Mouse (Mus musculus) cerebellum, postnatal 14 days (tissue): ENCODE measurements around the gene Atrip.
A peak's percentile ranks its signal among the peaks of the same experiment; 100 is the strongest.

Experiments used
- DNase-seq, 2 experiments: peaks; one replicate each; pipeline ENCODE4 v3.0.0; 2021; ENCODE audit warnings: mixed read lengths in 2 of 2

The Atrip gene

DNA sequence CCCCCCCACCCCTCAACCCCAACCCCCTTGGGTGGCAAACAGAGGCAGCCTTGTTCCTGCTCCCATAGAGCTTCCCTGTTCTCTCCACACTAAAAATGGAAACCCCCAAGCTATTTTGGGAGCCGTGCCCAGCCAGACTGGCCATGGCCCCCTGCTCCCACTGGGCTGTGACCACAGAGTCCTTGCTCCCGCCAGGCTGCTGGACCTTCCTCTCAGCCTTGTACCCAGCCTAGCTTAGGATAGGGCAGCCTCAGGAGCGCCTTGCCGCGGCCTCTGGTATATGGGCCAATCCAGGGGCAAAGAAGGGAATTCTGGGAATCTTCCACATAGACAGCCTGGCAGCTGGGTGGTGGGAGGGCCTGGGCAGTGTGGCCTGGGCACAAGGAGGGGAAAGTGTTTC, 23.9 kb upstream of the Atrip start:
- DNase-seq, result peak; percentile 52 to 66

GRCm38 (mm10) chr9:109097291-109097690, 23.4 kb upstream of the Atrip start:
- no peak for DNase-seq

- no peak for DNase-seq
Measured at GRCm38 (mm10) chr9:109096856-109097255, 22.9 kb upstream of the Atrip start.

- DNase-seq, result peak in 1 of 2 experiments; percentile 11
Measured at GRCm38 (mm10) chr9:109096251-109096661, 22.3 kb upstream of the Atrip start.

DNA sequence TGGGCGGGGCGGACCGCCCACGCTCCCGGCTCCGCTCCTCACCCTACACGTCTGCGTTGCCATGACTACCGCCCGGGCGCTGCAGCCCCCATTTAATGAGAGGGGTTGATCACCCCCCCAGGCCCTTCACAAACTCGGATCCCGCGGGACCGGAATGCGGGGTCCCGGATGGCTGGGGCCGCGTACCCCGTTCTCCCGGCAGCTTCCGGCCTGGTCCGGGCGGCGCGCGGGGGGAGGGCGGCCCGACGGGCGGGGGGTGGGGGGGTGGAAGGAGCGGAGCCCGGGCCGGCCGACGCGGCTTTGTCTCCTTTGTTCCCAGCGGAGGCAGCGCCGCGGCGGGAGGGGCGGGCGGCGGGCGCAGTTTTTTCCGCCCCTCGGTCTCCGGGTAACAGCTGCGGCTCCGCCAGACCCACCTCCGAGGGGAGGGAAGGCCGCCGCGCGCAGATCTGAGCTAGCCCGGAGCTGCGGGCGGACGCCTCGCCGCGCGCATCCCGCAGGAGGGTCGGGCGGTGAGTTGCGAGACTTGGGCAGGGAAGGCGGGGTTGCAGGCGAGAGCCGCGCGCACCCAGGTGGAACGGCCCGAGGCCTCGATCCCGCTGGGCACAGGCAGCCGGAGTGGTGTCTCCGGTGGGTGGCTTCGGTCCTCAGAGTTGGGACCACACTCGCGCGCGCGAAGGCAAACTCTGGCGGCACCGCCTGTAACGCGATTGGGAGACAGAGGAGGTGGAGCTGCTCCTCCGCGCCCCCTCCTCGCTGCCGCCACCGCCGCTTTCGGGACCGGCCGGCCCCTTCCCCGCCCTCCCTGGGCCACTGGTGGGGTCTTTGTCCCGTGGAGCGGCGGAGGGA, 21.4 kb upstream of the Atrip start, which contains the start of gene Plxnb1:
Gene Plxnb1, plus strand, starts transcription at position 253 of the 846 bp plus-strand sequence.
- peak; percentile 75 to 77 for DNase-seq

- no peak for DNase-seq
Measured at GRCm38 (mm10) chr9:109094553-109095136, 20.7 kb upstream of the Atrip start.

DNA sequence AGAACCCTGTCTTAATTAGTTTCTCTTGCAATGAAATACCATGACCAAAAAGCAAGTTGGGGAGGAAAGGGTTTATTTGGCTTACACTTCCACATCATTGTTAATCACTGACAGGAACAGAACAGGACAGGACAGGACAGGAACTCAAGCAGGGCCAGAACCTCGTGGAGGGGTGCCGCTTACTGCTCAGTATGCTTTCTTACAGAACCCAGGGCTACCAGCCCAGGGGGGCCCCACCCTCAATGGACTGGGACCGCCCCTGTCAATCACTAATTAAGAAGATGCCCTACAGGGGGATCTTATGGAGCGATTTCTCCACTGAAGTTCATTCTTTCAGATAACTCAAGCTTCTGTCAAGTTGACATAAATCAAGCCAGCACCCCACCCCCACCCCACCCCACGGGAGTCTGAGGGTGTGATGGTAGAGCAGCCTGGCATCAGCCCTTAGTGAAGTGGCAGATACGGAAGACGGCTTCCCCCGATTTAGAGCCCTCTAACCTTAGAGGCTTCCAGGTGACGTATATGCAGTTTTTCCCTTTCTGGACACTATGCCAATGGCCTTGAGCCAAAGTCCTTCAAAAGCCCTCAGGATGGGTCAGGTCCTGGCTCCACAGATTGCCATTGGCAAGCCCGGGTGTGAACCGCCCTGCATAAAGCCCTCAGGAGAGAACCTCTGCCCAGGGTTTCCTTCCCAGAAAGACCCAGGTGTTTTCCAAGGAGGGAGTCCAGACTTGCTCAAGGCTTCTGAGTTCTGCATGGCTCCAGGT, 20.0 kb upstream of the Atrip start:
- DNase-seq, result peak in 1 of 2 experiments; percentile 45

- DNase-seq, result no peak
Measured at GRCm38 (mm10) chr9:109092799-109093198, 18.9 kb upstream of the Atrip start.

DNA sequence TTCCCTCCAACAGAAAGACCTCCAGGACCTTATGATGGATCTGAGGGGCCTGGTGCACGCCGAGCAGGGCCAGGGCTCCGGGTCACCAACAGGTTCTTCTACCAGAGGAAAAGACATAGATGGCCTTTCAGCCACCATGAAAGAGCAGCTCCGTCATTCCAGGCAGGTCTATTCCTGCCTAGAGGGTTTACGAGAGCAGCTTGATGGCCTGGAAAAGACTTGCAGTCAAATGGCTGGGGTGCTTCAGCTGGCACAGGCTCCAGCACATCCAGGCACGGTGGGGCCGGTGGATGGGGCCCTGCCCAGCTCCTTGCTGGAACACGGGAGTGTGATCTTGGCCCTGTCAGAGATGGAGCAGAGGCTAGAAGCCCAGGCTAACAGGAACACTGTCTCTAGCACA, 17.9 kb upstream of the Atrip start:
- DNase-seq, result no peak

GRCm38 (mm10) chr9:109090446-109090845, 16.5 kb upstream of the Atrip start:
- DNase-seq, result no peak

DNA sequence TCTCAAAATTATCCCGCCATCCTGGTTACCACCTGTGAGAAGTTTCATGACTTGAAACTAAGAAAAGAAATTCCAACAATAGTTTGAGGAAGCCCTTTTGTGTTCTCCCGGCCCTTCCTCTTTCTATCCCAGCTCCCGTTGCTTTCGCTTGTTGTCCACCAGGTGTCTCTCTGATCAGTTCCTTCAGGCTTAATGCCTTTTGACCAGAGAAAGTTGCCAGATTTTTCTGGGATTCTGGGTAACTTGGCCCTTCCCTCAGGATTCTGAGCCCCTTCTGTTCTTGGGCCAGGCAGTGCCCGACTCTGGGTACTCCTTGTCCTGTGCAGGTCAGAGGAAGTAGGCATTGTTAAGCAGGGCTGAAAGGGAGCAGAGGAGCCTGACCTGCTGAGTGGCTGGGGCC, 14.1 kb upstream of the Atrip start:
- DNase-seq, result peak; percentile 67 to 75

DNA sequence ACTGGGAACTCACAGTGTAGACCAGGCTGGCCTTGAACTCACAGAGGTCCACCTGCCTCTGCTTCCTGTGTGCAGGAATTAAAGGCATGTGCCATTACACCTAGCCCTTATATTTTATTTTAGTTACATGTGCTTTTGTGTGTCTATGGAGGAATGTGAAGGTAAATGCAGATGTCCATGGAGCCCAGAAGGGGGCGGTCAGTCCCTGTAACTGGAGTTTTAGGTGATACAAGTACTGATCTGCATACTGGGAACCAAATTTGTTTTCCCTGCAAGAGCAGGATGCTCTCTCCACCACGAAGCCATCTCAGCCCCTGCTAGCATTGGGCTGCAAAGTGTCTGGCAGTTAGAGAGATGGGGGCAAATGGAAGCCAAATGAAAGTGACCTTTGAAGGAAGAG, 11.0 kb upstream of the Atrip start:
- no peak for DNase-seq

- DNase-seq, result peak; percentile 86 to 89
Measured at GRCm38 (mm10) chr9:109082124-109082800, 8.3 kb upstream of the Atrip start, which contains the start of the genes Ccdc51 and Tma7. Gene Ccdc51 (plus strand): TSS chr9:109082493. Gene Tma7 (minus strand): TSS chr9:109082587.

GRCm38 (mm10) chr9:109081749-109082123, 7.8 kb upstream of the Atrip start:
- no peak for DNase-seq

- DNase-seq, result no peak
Measured at GRCm38 (mm10) chr9:109080516-109080915, 6.6 kb upstream of the Atrip start.

GRCm38 (mm10) chr9:109068095-109068735, 5.7 kb downstream of the Atrip start:
- DNase-seq, result no peak

DNA sequence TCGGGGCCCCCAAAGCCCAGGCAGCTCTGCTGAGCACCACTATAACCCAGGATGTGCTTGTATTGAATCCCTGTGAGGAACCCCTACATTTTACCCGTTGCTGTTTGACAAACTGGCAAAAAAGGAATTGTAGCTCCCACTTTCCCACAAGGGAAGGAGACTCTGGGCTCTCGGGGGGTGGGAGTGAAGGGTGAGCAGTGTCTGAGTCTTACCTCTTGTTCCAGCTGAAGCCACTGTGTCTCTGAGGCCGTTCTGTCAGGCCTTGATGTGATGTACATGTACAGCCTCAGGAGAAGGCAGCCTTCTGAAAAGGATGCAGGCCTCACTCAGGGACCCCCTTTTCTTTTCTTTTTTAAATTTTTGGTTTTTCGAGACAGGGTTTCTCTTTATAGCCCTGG, 13.0 kb downstream of the Atrip start:
- no peak for DNase-seq

GRCm38 (mm10) chr9:109060184-109060897, 13.6 kb downstream of the Atrip start:
- DNase-seq, result peak; percentile 42 to 55

DNA sequence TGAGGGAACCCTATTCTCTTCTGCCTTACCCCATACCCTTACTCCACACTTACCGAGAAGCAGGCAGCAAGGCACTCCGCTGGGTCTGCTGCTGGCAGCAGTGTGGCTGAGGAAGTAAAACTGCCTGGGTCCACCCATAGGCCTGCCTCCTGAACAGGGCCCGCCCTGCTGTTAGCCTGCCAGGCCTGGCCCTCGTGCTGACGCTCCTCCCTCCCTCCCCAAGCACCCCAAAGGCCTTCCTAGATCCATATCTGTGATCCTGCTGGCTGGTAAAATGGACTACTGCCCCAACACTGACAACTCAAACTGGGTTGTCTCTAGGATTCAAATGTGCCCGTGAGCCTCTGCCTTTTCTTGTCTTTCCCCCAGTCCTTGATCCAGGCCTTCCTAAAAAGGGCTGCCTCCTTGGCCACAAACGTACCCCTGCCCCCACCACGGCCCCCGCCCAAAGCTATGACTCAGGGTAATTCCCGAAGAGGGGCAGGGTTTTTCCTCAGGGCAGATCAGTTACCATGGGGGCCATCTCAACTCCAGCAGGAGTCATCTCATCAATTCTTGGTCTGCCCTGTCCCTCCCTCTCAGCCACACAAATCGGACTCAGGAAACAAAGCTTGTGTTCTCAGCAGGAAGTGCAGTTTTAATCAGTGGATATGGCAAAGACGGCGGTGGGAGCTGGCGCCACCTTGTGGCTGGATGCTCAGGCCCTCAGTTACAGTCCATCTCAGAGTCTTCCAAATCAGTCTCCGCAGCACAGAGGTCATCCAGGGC, 14.6 kb downstream of the Atrip start, which contains the start of gene Trex1:
Gene Trex1, minus strand, starts transcription at position 599 of the 768 bp plus-strand sequence.
- peak; percentile 92 to 95 for DNase-seq

- no peak for DNase-seq
Measured at GRCm38 (mm10) chr9:109058006-109058765, 15.7 kb downstream of the Atrip start.
